Mouse (Mus musculus) macrophage (primary cell): ENCODE results near the gene Adcy1. TPM values are rescaled to one million over a fixed set of nuclear protein-coding genes. Genes with fewer than 3 reads are reported as not detected.

Experiments
- H3K27ac ChIP-seq: fragments of 350-480 bp; formaldehyde crosslinking; 2 replicates; pipeline ENCODE4 v1.9.0; 2021
- H3K36me3 ChIP-seq: fragments of 350-480 bp; formaldehyde crosslinking; 2 replicates; pipeline ENCODE4 v1.9.0; 2021; ENCODE audit errors: inconsistent target
- H3K4me3 ChIP-seq: fragments of 350-480 bp; formaldehyde crosslinking; 2 replicates; pipeline ENCODE4 v1.9.0; 2021; ENCODE audit errors: inconsistent target
- H3K79me2 ChIP-seq: fragments of 350-480 bp; formaldehyde crosslinking; 2 replicates; pipeline ENCODE4 v1.9.0; 2021; ENCODE audit errors: inconsistent target
- WGBS: methylation state at CpG from one replicate; pipeline ENCODE4 v1.1.7; 2026; ENCODE audit warnings: inconsistent platforms; ENCODE audit not compliant: missing documents; 5-methylcytosine and 5-hydroxymethylcytosine counted together
- polyA plus RNA-seq: library from polyadenylated mRNA; stranded (reverse); fragments of 250-400 nt; gene quantifications from 3 replicates; pipeline ENCODE4 v1.2.4, GENCODE M21; 2018; ENCODE audit warnings: inconsistent platforms
- total RNA-seq, 78 experiments: library from RNA; depleted of rRNA; stranded (reverse); fragments of 250-400 nt; gene quantifications; 1 replicate in 9 of 78; 2 replicates in 24 of 78; 3 replicates in 43 of 78; 4 replicates in 2 of 78; pipeline ENCODE4 v1.2.4; 2018; ENCODE audit warnings: inconsistent platforms in 56 of 78

The Adcy1 gene
- total RNA-seq (2018; cell fraction: chromatin; rRNA removed), result under 1 TPM in 1 of 26 experiments, not detected in 25; 0.06 TPM
- not detected for total RNA-seq (2018; cell fraction: cytosol; rRNA removed)
- not detected for total RNA-seq (2018; cell fraction: nucleus; rRNA removed)
- polyA plus RNA-seq, result not detected in 3 replicates

DNA sequence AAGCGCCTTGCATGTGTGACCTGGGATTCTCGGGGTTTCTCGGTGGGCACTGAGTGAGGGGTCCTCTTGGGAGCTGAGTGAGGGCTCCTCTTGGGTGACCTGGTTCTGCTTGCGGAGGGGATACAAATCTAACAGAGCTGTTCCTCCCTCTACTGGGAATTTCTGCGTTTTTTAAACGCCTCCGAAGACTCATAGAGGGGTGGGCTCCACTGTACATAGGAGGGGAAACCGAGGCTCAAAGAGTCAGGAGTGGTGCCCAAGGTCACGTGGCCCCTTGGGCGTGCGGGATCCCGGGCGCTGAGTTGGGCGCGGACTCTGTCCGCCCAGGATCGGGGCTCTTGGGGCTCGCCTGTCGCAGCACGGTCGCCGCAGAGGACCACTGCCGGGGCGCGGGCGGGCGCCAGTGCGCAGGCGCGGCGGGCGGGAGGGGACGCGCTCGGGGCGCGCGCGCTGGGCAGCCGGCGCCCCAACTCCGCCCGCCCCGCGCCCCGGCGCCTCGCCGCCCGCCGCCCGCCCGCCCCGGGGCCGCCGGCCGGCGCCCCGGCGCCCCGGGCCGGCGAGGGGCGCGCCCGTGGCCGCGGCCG lies at the start of gene Adcy1:
Gene Adcy1 (plus strand): TSS at position 489 of the 584 bp plus-strand sequence.
- Histone ChIP-seq H3K27ac (no peak within 1 kb of the TSS), H3K79me2 (no peaks in the 10 kb centered on the region), H3K36me3 (no peaks in the 10 kb centered on the region), H3K4me3 (no peak within 1 kb of the TSS)
- 4% methylated on average over 42 of the region's 69 CpGs for WGBS

DNA sequence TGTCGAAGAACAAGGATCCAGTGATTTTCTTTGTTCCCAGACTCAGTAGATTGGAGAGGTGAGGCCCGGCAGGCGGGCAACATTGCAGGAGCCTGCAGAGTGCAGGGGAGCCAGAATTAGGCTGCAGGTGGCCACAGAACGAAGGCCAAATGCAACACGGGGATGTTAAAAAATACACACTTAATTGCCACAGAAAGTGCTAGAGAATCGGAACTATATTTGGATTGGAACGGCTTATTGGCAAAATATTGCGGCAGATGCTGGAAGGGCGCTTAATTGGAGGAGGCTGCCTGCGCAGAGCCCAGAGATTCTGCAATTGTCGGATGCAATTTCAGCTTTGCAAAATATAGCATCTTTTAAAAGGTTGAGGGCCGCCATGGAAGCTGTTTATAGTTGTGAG lies 46.4 kb upstream of the Adcy1 start:
- Histone ChIP-seq H3K79me2 (no peaks in the 10 kb centered on the region), H3K27ac (no peak overlapping the region), H3K4me3 (no peak overlapping the region), H3K36me3 (no peaks in the 10 kb centered on the region)
- 95% methylated on average over 12 of the region's 12 CpGs for WGBS

DNA sequence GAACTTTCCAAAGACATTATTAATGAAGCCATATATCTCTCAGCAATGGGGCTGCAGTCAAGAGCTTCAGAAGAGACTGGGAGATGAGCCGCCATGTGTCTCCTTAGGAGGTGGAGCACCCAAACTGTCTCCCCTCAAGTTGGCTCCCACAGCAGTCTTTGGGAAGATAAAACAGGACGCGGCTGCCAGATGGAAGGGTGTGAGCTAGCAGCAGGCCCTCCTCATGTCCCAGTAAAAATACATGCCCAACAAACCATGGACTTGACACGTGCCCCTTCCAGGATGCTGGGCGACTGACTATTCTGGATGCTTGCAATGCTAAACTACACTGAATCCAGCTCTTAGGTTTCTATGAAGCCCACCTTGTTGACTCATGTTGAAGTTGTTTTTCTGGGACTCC lies 45.2 kb upstream of the Adcy1 start:
- 92% methylated on average over 5 of the region's 5 CpGs for WGBS
- Histone ChIP-seq H3K36me3 (no peaks in the 10 kb centered on the region), H3K27ac (no peak overlapping the region), H3K79me2 (no peaks in the 10 kb centered on the region), H3K4me3 (no peak overlapping the region)

- H3K4me3 ChIP-seq, result no peak overlapping the region
- WGBS, result 85% methylated on average over 7 of the region's 7 CpGs
- no peaks in the 10 kb centered on the region for H3K36me3 ChIP-seq
- H3K27ac ChIP-seq, result no peak overlapping the region
- no peaks in the 10 kb centered on the region for H3K79me2 ChIP-seq
Measured at GRCm38 (mm10) chr11:7019006-7019525, 44.2 kb upstream of the Adcy1 start.

DNA sequence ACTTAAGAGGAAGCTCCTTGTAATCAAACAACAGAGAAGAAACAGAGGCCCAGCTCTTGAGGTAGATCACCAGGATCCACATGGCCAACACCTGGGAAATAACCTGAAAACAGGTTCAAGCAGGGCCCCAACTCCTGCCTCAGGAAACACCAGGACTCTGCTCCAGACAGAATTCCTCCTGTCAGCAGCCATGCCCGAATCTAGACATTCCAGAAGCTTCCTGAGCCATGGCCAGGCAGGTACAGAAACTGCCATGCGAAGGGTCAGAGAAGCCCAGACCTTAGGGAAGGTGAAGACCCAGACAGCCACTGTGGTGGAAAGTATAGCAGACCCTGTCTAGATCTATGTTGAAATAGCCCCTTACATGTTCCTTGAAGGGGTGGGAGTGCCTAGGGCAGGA lies 30.2 kb upstream of the Adcy1 start:
- Histone ChIP-seq H3K79me2 (no peaks in the 10 kb centered on the region), H3K27ac (no peak overlapping the region), H3K4me3 (no peak overlapping the region), H3K36me3 (no peaks in the 10 kb centered on the region)
- WGBS, result 83% methylated on average over 2 of the region's 2 CpGs

GRCm38 (mm10) chr11:7039722-7040121 lies 23.6 kb upstream of the Adcy1 start:
- 33% methylated on average over 7 of the region's 7 CpGs for WGBS
- Histone ChIP-seq H3K79me2 (no peaks in the 10 kb centered on the region), H3K4me3 (no peak overlapping the region), H3K27ac (no peak overlapping the region), H3K36me3 (no peaks in the 10 kb centered on the region)

DNA sequence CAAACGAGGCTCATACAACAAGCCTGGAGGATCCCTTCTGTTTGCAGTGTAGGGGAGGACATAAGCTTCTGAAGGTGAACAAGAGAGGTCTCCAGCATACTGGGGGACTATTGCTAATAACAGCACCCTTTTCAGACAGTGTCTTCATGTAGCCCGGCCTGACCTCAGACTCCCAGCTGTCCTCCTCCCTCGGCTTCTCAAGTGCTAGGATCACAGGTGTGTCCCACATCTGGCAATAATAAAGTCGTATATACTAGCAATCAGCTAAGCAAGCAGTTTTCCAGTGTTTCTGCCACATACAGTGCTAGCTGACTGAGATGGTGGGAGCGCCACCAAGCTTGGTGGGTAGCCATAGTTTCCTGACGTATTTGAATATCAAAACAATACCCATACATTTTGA lies 22.5 kb upstream of the Adcy1 start:
- Histone ChIP-seq H3K36me3 (no peaks in the 10 kb centered on the region), H3K27ac (no peak overlapping the region), H3K79me2 (no peaks in the 10 kb centered on the region), H3K4me3 (no peak overlapping the region)
- 66% methylated on average over 6 of the region's 6 CpGs for WGBS

DNA sequence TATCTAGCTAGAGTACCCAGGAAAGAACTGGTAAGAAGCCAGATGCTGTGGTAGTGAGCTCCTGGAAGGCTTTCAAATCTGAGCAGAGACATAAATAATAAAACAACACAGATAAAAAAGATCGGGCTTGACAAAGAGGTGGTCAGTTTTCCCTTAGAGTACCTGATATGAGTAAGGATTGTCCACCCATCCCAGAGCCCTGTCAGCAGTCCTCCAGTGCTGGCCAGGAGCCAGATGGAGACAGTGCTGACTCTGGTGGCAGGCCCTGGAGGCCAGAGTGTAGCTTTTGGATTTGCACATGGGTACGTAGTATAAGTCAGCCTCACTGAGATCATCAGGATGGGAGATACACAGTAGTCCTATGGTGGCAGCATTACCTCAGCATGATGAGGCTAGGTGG lies 16.1 kb upstream of the Adcy1 start:
- 97% methylated on average over 2 of the region's 2 CpGs for WGBS
- Histone ChIP-seq H3K27ac (no peak overlapping the region), H3K36me3 (no peaks in the 10 kb centered on the region), H3K4me3 (no peak overlapping the region), H3K79me2 (no peaks in the 10 kb centered on the region)

DNA sequence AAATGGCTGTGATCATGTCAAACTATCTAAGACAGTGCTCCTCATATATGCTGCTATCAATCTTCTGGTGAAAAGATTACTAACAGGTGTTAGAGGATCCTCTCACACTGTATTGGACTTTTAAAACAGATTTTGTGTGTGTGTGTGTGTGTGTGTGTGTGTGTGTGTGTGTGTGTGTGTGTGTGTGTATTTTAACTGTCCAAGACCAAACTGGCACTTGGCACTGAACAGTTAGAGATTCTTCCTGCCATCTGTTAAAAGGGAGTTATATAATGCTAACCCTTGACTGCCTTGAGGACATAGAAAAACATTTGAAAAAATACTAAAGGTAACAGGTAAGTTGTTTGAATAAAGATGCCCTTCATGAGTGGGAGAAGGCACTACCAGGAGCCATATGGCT lies 15.7 kb upstream of the Adcy1 start:
- H3K36me3 ChIP-seq, result no peaks in the 10 kb centered on the region
- H3K27ac ChIP-seq, result no peak overlapping the region
- H3K4me3 ChIP-seq, result no peak overlapping the region
- no peaks in the 10 kb centered on the region for H3K79me2 ChIP-seq

DNA sequence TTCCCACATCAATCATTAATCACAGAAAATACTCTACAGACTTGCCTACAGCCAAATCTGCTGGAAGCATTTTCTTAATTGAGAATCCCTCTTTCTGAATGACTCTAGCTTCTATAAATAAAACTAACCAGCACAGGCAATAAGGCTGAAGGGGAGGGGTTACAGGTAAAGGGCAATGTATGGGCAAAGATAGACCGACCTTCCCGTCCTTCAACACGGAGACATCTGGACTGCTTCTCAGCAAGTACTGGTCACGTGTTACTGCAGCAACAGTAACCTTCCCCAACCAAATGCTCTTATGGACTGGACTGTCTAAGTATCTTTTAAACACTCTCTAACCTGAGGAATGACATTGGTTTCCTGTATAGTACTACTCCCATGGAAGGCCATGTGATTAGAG lies 9.6 kb upstream of the Adcy1 start:
- 82% methylated on average over 4 of the region's 4 CpGs for WGBS
- Histone ChIP-seq H3K4me3 (no peak overlapping the region), H3K79me2 (no peaks in the 10 kb centered on the region), H3K36me3 (no peaks in the 10 kb centered on the region), H3K27ac (no peak overlapping the region)

DNA sequence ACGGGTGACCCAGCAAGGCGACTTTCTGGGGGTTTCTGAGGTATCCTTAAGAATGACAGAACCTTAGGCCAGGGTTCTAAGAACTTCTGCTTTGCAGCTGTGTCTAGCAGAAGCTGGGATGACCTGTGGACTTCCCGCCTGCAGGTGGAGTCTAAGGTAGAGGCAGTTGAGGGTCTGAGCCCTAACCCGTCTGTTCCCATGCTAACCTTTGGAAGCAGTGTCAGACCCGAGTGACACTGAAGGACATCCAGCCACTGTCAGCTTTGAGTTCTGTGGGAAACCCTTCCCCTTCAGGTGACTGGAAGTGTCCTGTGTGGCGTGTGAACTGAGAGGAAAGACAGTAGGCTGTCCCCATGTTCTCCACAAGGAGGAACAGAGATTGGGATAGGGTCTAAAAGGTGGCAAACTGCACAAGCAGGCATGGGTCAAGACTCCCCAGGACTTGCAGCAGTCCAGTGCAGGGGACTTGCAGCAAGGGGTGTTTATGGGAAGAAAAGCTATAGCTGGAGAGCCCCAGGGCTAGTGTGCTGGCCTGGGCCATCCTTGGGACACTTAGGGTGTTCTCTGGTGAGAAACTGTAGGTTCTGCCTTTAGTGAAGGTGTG lies 8.5 kb upstream of the Adcy1 start:
- H3K27ac ChIP-seq, result no peak overlapping the region
- 77% methylated on average over 5 of the region's 6 CpGs for WGBS
- H3K79me2 ChIP-seq, result no peaks in the 10 kb centered on the region
- no peak overlapping the region for H3K4me3 ChIP-seq
- no peaks in the 10 kb centered on the region for H3K36me3 ChIP-seq

DNA sequence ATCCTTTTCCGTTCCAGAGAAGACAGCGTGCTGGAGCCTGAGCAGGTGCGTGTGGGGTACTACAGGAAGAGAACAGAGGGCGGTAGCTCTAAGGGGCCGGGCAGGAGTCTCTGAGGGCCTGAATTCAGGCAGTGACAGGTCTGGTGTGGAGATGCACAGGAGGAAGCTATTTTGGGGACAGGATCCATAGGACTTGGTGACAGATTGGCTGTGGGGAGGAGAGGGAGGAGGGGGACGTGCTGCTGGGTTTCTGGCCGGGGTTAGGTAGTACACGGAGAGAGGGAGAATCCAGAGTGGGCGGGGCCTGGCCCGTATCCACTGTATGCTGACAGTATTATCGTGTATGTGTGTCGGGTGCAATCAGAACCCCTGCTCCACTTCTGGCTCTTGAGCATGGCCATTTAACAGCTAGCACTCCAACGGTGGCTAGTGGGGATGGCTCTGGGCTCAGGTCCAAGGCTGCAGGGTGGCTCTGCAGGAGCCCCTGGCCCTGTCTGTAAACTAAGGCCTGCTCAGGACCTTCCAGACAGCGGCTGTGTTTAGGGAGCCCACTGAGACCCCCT lies 7.8 kb upstream of the Adcy1 start:
- Histone ChIP-seq H3K27ac (no peak overlapping the region), H3K4me3 (no peak overlapping the region), H3K36me3 (no peaks in the 10 kb centered on the region), H3K79me2 (no peaks in the 10 kb centered on the region)
- WGBS, result 28% methylated on average over 14 of the region's 14 CpGs

DNA sequence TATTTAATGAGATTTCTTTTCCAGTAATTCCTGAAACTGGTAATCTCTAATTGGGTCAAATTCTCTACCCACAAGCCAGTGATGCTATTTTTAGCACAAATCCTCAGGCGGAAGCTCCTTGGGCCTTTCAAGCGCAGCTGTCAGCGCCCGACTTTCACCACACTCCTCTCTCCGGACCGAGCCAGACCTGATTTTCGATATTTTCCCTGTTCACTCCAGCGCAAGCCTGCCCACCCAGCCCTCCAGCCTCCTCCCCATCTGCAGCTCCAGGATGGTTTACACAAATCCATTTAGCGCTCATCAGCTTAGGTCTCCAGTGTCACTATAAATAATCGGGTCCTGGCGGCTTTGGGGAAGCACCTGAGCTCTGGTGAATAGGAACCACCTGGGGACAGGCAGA lies 7.2 kb upstream of the Adcy1 start:
- WGBS, result 17% methylated on average over 11 of the region's 11 CpGs
- Histone ChIP-seq H3K27ac (no peak overlapping the region), H3K4me3 (no peak overlapping the region), H3K36me3 (no peaks in the 10 kb centered on the region), H3K79me2 (no peaks in the 10 kb centered on the region)

GRCm38 (mm10) chr11:7057781-7058180 lies 5.5 kb upstream of the Adcy1 start:
- WGBS, result 82% methylated on average over 7 of the region's 7 CpGs
- Histone ChIP-seq H3K27ac (no peak overlapping the region), H3K4me3 (no peak overlapping the region), H3K79me2 (no peaks in the 10 kb centered on the region), H3K36me3 (no peaks in the 10 kb centered on the region)

DNA sequence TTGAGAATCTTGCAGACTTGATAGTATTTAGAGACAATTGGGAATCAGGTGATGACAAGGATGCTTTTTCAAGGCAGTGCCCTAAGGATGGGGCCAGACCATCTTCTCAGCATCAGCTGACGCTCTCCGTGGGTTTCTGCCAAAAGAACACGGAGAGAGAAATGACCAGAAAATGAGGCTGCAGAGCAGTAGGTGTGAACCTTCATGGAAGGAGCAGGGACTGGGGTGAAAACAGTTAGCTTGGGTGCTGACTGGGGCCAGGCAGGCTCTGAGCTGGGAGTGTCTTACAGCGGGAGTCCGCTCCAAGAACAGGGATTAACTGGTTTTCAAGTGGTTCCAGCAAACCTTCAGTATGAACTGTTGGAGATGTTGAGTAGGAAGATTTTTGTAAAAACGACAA lies 1.3 kb upstream of the Adcy1 start:
- H3K4me3 ChIP-seq, result no peak overlapping the region
- WGBS, result 49% methylated on average over 6 of the region's 6 CpGs
- no peaks in the 10 kb centered on the region for H3K79me2 ChIP-seq
- H3K27ac ChIP-seq, result no peak overlapping the region
- H3K36me3 ChIP-seq, result no peaks in the 10 kb centered on the region
